ENCODE assay signal across 8 mouse cellular contexts in genomic region chr1:134361857-134362212, GRCm38 (mm10). TPM values are rescaled to one million over a fixed set of nuclear protein-coding genes. Genes with fewer than 3 reads are reported as not detected.
DNase-seq lines count a peak whose midpoint lies in the region; ATAC-seq lines count a peak whose summit lies in the region.

Tmem183a (minus strand) TSS chr1:134361979.

- no peaks in the 10 kb centered on the region for H3K27me3 ChIP-seq in heart, embryonic 14.5 days (ENCODE audit: control insufficient read depth, insufficient read depth, low read length)
- no peaks in the 10 kb centered on the region for H3K27me3 ChIP-seq in liver, embryonic 13.5 days
- H3K27me3 ChIP-seq in stomach, embryonic 16.5 days (ENCODE audit: control insufficient read depth, insufficient read depth, low read length) = no peaks in the 10 kb centered on the region

- H3K9me3 ChIP-seq in heart, embryonic 14.5 days (ENCODE audit: control insufficient read depth, low read length) = no peaks in the 10 kb centered on the region
- no peaks in the 10 kb centered on the region for H3K9me3 ChIP-seq in liver, embryonic 13.5 days (replicated peaks)
- H3K9me3 ChIP-seq in stomach, embryonic 16.5 days (replicated peaks; ENCODE audit: control insufficient read depth, low read length) = no peaks in the 10 kb centered on the region

- DNase-seq in CD4-positive, CD25-positive, alpha-beta regulatory T cell, adult 2 months (ENCODE audit: low read depth, low spot score) = peak; percentile 98
- peak; percentile 81 for DNase-seq in fibroblast of lung, adult 2 months (ENCODE audit: low read depth)
- peak; percentile 98 for DNase-seq in kidney, postnatal 14 days
- DNase-seq in liver, embryonic 13.5 days = peak; percentile 96
- peak; percentile 96 for DNase-seq in neural tube, embryonic 10.5 days (ENCODE audit: extremely low spot score, low spot score)

- peak within 1 kb of the TSS; percentile 88 for H3K9ac ChIP-seq in heart, embryonic 14.5 days (ENCODE audit: low read length)
- H3K9ac ChIP-seq in liver, embryonic 13.5 days = peak within 1 kb of the TSS; percentile 88
- peak within 1 kb of the TSS; percentile 98 for H3K9ac ChIP-seq in stomach, embryonic 16.5 days (ENCODE audit: low read length)

- peaks cover 6% of the 10 kb centered on the region for H3K4me1 ChIP-seq in brown adipose tissue, adult 24 weeks (ENCODE audit: control insufficient read depth, insufficient read depth, insufficient read length, low read length)
- H3K4me1 ChIP-seq in heart, embryonic 14.5 days (ENCODE audit: control insufficient read depth in 2 of 2, insufficient read depth in 2 of 2, low read length in 2 of 2) = peaks cover 3 to 13% of the 10 kb centered on the region in 2 experiments; a peak in 3 of 4 replicates
- H3K4me1 ChIP-seq in liver, embryonic 13.5 days (replicated peaks) = peaks cover 37% of the 10 kb centered on the region
- peaks cover 11% of the 10 kb centered on the region for H3K4me1 ChIP-seq in stomach, embryonic 16.5 days (ENCODE audit: control insufficient read depth, insufficient read depth, low read length)

- under 1% methylated on average over 38 of the region's 38 CpGs for WGBS in heart, embryonic 14.5 days
- WGBS in liver, embryonic 13.5 days (ENCODE audit: insufficient replicate concordance) = under 1% methylated on average over 38 of the region's 38 CpGs
- under 1% methylated on average over 38 of the region's 38 CpGs for WGBS in stomach, embryonic 16.5 days

- H3K4me3 ChIP-seq in brown adipose tissue, adult 24 weeks (ENCODE audit: insufficient read depth, low read depth, low read length) = peak within 1 kb of the TSS; percentile 95
- peak within 1 kb of the TSS; percentile 73 to 95 for H3K4me3 ChIP-seq in heart, embryonic 14.5 days (ENCODE audit: control insufficient read depth in 1 of 2, insufficient read depth in 1 of 2, low read depth in 1 of 2, low read length in 2 of 2)
- peak within 1 kb of the TSS; percentile 81 for H3K4me3 ChIP-seq in liver, embryonic 13.5 days (replicated peaks)
- H3K4me3 ChIP-seq in stomach, embryonic 16.5 days (replicated peaks; ENCODE audit: low read length) = peak within 1 kb of the TSS; percentile 97

- peaks cover 36% of the 10 kb centered on the region for H3K36me3 ChIP-seq in heart, embryonic 14.5 days (ENCODE audit: control insufficient read depth, insufficient read depth, low read length)
- H3K36me3 ChIP-seq in liver, embryonic 13.5 days = peaks cover 35% of the 10 kb centered on the region
- H3K36me3 ChIP-seq in stomach, embryonic 16.5 days (ENCODE audit: control insufficient read depth, insufficient read depth, low read length) = peaks cover 7% of the 10 kb centered on the region

- peak within 1 kb of the TSS; percentile 90 for H3K4me2 ChIP-seq in heart, embryonic 14.5 days (ENCODE audit: low read length)
- H3K4me2 ChIP-seq in liver, embryonic 13.5 days = peak within 1 kb of the TSS; percentile 78
- H3K4me2 ChIP-seq in stomach, embryonic 16.5 days (ENCODE audit: low read depth, low read length) = peak within 1 kb of the TSS; percentile 90

- ATAC-seq in heart, embryonic 14.5 days (ENCODE audit: insufficient number of reproducible peaks, insufficient read depth, low FRiP score, low read depth) = peak; percentile 97
- peak; percentile 96 for ATAC-seq in liver, embryonic 13.5 days (ENCODE audit: low read depth)
- ATAC-seq in stomach, embryonic 16.5 days (ENCODE audit: insufficient read depth, low FRiP score) = peak; percentile 99

- peak within 1 kb of the TSS; percentile 82 for H3K27ac ChIP-seq in brown adipose tissue, adult 24 weeks (replicated peaks; ENCODE audit: low read depth, low read length)
- peak within 1 kb of the TSS; percentile 5 to 78; a peak in 3 of 4 replicates for H3K27ac ChIP-seq in heart, embryonic 14.5 days (replicated peaks in 1 of 2; ENCODE audit: control insufficient read depth in 1 of 2, insufficient read depth in 1 of 2, low read depth in 2 of 2, low read length in 2 of 2)
- H3K27ac ChIP-seq in liver, embryonic 13.5 days = peak within 1 kb of the TSS; percentile 88
- peak within 1 kb of the TSS; percentile 91 for H3K27ac ChIP-seq in stomach, embryonic 16.5 days (ENCODE audit: low read length)

RNA-seq across cellular contexts. Expression of gene Tmem183a, which starts in this region (rescaled TPM):
- 20.2 and 20.8 TPM in 2 replicates for polyA plus RNA-seq in brown adipose tissue, adult 24 weeks (2012; ENCODE audit: insufficient read depth, insufficient read length, missing spikeins)
- polyA plus RNA-seq in heart, embryonic 14.5 days (2014; fragmentation: Nextera tagmentation; extraction: Ambion mirVana) = 62.5 and 69.3 TPM in 2 replicates
- polyA plus RNA-seq in liver, embryonic 13.5 days (2015; fragmentation: Nextera tagmentation; extraction: Ambion mirVana) = 58.8 and 67.9 TPM in 2 replicates
- 93.7 and 104 TPM in 2 replicates for polyA plus RNA-seq in stomach, embryonic 16.5 days (2015; fragmentation: Nextera tagmentation; extraction: Ambion mirVana)

Comparison
In these comparisons a context has a peak if more than half of its experiments do, and no peak if none do; other contexts are left out.
1. Peak in every context shown above with its lines: DNase-seq, ATAC-seq, H3K4me3 ChIP-seq and H3K27ac ChIP-seq.